Mouse (Mus musculus): Measurements from ENCODE around the gene Clmn.

DNA sequence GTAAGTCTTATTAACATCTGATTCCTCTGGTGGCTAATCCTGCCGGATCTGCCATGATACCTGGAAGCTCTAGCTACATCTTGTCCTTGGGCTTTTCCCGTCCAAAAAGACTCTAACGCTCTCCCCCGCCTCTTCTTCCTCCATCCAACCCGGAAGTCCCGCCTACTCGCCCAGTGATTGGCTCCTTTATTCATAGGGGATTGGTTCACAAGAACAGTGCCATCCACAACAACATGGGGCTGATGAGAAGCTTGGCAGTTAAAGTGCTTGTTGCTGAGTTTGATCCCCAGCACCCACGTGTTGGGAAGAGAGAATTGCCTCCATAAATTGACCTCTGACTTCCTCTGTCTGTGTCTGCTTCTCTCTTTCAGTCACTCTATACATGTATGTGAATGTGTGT is 103.5 kb downstream of the Clmn start:
- no peak for TF ChIP-seq POLR2A (IDR thresholded peaks at IDR 0.05; ENCODE audit: low read depth, low read length)
- no peak for TF ChIP-seq CTCF (IDR thresholded peaks at IDR 0.05; ENCODE audit: extremely low read depth, insufficient read depth, insufficient read length, insufficient replicate concordance)

Data from spleen, adult 2 months (tissue).